Mouse (Mus musculus) MEL (cell line): Measurements from ENCODE around the gene Vwa3a. TPM values are rescaled to one million over a fixed set of nuclear protein-coding genes. Genes with fewer than 3 reads are reported as not detected.

ENCODE experiments used
- DNase-seq: peaks from one replicate; pipeline ENCODE4 v3.0.0; 2011; ENCODE audit warnings: low read depth, low spot score
- H3K27ac ChIP-seq: 2 replicates; pipeline ENCODE4 v1.5.1; 2012; ENCODE audit warnings: low read depth, mild to moderate bottlenecking, control low read depth, low read length, moderate library complexity; ENCODE audit not compliant: control insufficient read depth
- H3K27me3 ChIP-seq, 2 experiments: fragments of 150-350 bp in 1 of 2; sonication (generic) in 1 of 2; 2 replicates each; pipeline ENCODE4 v1.6.1; 2012; ENCODE audit warnings: low read length in 2 of 2, mild to moderate bottlenecking in 2 of 2, improper control_type of control experiment in 1 of 2, moderate library complexity in 1 of 2; ENCODE audit not compliant: insufficient read depth in 2 of 2, control insufficient read depth in 1 of 2
- H3K36me3 ChIP-seq, 2 experiments: 2 replicates each; pipeline ENCODE4 v1.6.1; 2012 to 2014; ENCODE audit warnings: low read length in 2 of 2, improper control_type of control experiment in 1 of 2, inconsistent platforms in 1 of 2, mild to moderate bottlenecking in 1 of 2; ENCODE audit not compliant: insufficient read depth in 2 of 2, control insufficient read depth in 1 of 2
- H3K4me1 ChIP-seq, 2 experiments: fragments of 150-350 bp in 1 of 2; sonication (generic) in 1 of 2; 2 replicates each; pipeline ENCODE4 v1.6.1; 2012; ENCODE audit warnings: low read length in 2 of 2, improper control_type of control experiment in 1 of 2, mild to moderate bottlenecking in 1 of 2; ENCODE audit not compliant: insufficient read depth in 2 of 2, control insufficient read depth in 1 of 2
- H3K4me3 ChIP-seq, 2 experiments: fragments of 150-350 bp in 1 of 2; sonication (generic) in 1 of 2; 2 replicates each; pipeline ENCODE4 v1.5.1; 2012; ENCODE audit warnings: low read depth in 2 of 2, low read length in 2 of 2, mild to moderate bottlenecking in 2 of 2, moderate library complexity in 2 of 2, control low read depth in 1 of 2, improper control_type of control experiment in 1 of 2; ENCODE audit not compliant: control insufficient read depth in 1 of 2, insufficient read depth in 1 of 2
- H3K79me2 ChIP-seq: 2 replicates; pipeline ENCODE4 v1.6.1; 2012; ENCODE audit warnings: mild to moderate bottlenecking, low read length, moderate library complexity; ENCODE audit not compliant: control insufficient read depth, poor library complexity, insufficient read depth
- H3K9ac ChIP-seq: 2 replicates; pipeline ENCODE4 v1.6.1; 2012; ENCODE audit warnings: low read depth, mild to moderate bottlenecking, control low read depth, low read length, moderate library complexity; ENCODE audit not compliant: control insufficient read depth, poor library complexity, severe bottlenecking
- H3K9me3 ChIP-seq: fragments of 150-350 bp; sonication (generic); replicated peaks from 2 replicates; pipeline ENCODE4 v1.6.1; 2012; ENCODE audit warnings: mild to moderate bottlenecking, low read length, improper control_type of control experiment, moderate library complexity; ENCODE audit not compliant: insufficient read depth
- BHLHE40 ChIP-seq: IDR thresholded peaks from 2 replicates; pipeline ENCODE4 v1.6.1; 2012; ENCODE audit warnings: low read depth, mild to moderate bottlenecking, inconsistent platforms, low read length, improper control_type of control experiment, borderline replicate concordance
- E2F4 ChIP-seq: IDR thresholded peaks from 2 replicates; pipeline ENCODE4 v1.6.1; 2011; ENCODE audit warnings: low read depth, low read length, improper control_type of control experiment, borderline replicate concordance
- GATA1 ChIP-seq: IDR thresholded peaks from 2 replicates; pipeline ENCODE4 v1.6.1; 2011; ENCODE audit warnings: low read depth, low read length, improper control_type of control experiment
- HCFC1 ChIP-seq: IDR thresholded peaks from 2 replicates; pipeline ENCODE4 v1.6.1; 2012; ENCODE audit warnings: low read depth, mild to moderate bottlenecking, inconsistent platforms, low read length, improper control_type of control experiment, moderate library complexity
- JUND ChIP-seq: IDR thresholded peaks from 2 replicates; pipeline ENCODE4 v1.6.1; 2011; ENCODE audit warnings: low read depth, mild to moderate bottlenecking, improper control_type of control experiment, low read length
- MAZ ChIP-seq: IDR thresholded peaks from 2 replicates; pipeline ENCODE4 v1.6.1; 2012; ENCODE audit warnings: low read depth, mild to moderate bottlenecking, inconsistent platforms, low read length, improper control_type of control experiment
- MXI1 ChIP-seq: IDR thresholded peaks from 2 replicates; pipeline ENCODE4 v1.6.1; 2011; ENCODE audit warnings: mild to moderate bottlenecking, low read depth, low read length, improper control_type of control experiment
- MYB ChIP-seq: IDR thresholded peaks from 2 replicates; pipeline ENCODE4 v1.6.1; 2011; ENCODE audit warnings: mild to moderate bottlenecking, low read depth, low read length, improper control_type of control experiment
- MYC ChIP-seq: IDR thresholded peaks from 2 replicates; pipeline ENCODE4 v1.6.1; 2011; ENCODE audit warnings: low read depth, mild to moderate bottlenecking, low read length, improper control_type of control experiment, moderate library complexity
- POLR2A ChIP-seq, 2 experiments: IDR thresholded peaks; 2 replicates each; pipeline ENCODE4 v1.6.1; 2011 to 2012; ENCODE audit warnings: low read length in 2 of 2, mild to moderate bottlenecking in 2 of 2, control low read depth in 1 of 2, improper control_type of control experiment in 1 of 2, low read depth in 1 of 2, moderate library complexity in 1 of 2; ENCODE audit not compliant: control insufficient read depth in 1 of 2, insufficient read depth in 1 of 2, poor library complexity in 1 of 2
- POLR2AphosphoS2 ChIP-seq: IDR thresholded peaks from 2 replicates; pipeline ENCODE4 v1.6.1; 2011; ENCODE audit warnings: low read length, improper control_type of control experiment
- POLR2AphosphoS5 ChIP-seq: IDR thresholded peaks from 2 replicates; pipeline ENCODE4 v1.6.1; 2012; ENCODE audit warnings: low read depth, borderline replicate concordance, mild to moderate bottlenecking, inconsistent platforms, low read length, moderate library complexity, mixed read lengths
- RAD21 ChIP-seq: IDR thresholded peaks from 2 replicates; pipeline ENCODE4 v1.6.1; 2011; ENCODE audit warnings: mild to moderate bottlenecking, low read depth, low read length, improper control_type of control experiment
- RCOR1 ChIP-seq: IDR thresholded peaks from 2 replicates; pipeline ENCODE4 v1.6.1; 2012; ENCODE audit warnings: low read depth, mild to moderate bottlenecking, inconsistent platforms, low read length, improper control_type of control experiment
- SIN3A ChIP-seq: IDR thresholded peaks from 2 replicates; pipeline ENCODE4 v1.6.1; 2012; ENCODE audit warnings: low read length, improper control_type of control experiment, inconsistent platforms
- TCF12 ChIP-seq: IDR thresholded peaks from 2 replicates; pipeline ENCODE4 v1.6.1; 2014; ENCODE audit warnings: low read depth, mild to moderate bottlenecking, inconsistent platforms, low read length, improper control_type of control experiment, moderate library complexity
- ZKSCAN1 ChIP-seq: IDR thresholded peaks from 2 replicates; pipeline ENCODE4 v1.6.1; 2012; ENCODE audit warnings: low read depth, mild to moderate bottlenecking, inconsistent platforms, low read length, improper control_type of control experiment, moderate library complexity
- polyA plus RNA-seq, 2 experiments: library from polyadenylated mRNA; stranded (reverse) in 1 of 2; unstranded in 1 of 2; fragments of >175 nt in 1 of 2; fragments of >200 nt in 1 of 2; gene quantifications; 2 replicates each; pipeline versions ENCODE4 v1.2.1 to v1.2.4; 2012; ENCODE audit warnings: low replicate concordance in 2 of 2, low read depth in 1 of 2; ENCODE audit not compliant: insufficient read length in 2 of 2, insufficient read depth in 1 of 2, missing spikeins in 1 of 2
- total RNA-seq: library from RNA; depleted of rRNA; stranded (reverse); fragments of 300-350 nt; gene quantifications from 2 replicates; pipeline ENCODE4 v1.2.3, GENCODE M21; 2012

Vwa3a gene
- total and polyA plus RNA-seq, 3 experiments, result not detected

DNA sequence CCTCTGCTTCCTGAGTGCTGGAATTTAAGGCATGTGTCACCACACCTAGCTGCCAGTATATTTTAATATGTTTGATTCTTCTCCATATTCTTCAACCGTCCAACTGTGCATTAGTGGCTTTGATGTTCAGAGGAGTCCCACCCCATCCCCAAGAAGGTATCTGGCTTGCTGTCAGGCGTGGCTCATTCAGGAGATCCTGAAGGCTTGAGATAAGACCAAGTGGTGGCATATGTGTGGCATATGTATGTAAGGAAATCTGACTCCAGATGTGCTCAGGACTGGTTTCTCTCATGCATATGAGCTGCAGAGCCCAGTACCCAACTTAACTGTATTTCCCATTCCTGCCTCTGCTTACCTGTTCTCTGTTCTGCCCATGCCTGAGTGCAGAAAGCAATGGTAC lies 38.9 kb downstream of the Vwa3a start:
- Histone ChIP-seq H3K27ac (no peak overlapping the region), H3K4me1 (no peaks in the 10 kb centered on the region), H3K27me3 (peaks cover 4 to 18% of the 10 kb centered on the region in 2 experiments; a peak in 3 of 4 replicates)

DNA sequence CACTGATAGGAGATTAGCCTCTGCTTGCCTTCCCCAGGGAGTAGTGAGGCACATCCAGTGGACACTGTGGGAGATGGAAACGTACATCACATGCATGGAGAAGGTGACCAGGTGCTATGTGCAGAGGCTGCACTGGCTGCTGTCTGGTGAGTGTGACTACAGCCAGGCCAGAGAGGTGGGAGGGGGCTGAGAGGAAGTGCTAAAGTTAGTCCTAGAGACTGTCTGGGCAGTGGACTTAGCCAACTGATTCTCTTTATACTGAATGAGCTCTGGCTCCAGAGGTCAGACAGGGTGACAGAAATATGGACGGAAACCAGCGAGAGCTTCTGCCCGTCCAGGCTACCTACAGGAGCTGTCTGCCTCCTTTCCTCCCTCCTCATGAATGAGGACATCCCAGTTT lies 56.4 kb downstream of the Vwa3a start:
- H3K36me3 ChIP-seq, result no peaks in the 10 kb centered on the region
- H3K27me3 ChIP-seq, result peaks cover 12 to 15% of the 10 kb centered on the region in 2 experiments
- H3K27ac ChIP-seq, result no peak overlapping the region
- no peaks in the 10 kb centered on the region for H3K79me2 ChIP-seq
- TF ChIP-seq TCF12, result no peak
- no peaks in the 10 kb centered on the region for H3K4me1 ChIP-seq
- H3K9me3 ChIP-seq, result no peaks in the 10 kb centered on the region
- no peak for DNase-seq
- H3K9ac ChIP-seq, result no peak overlapping the region
- H3K4me3 ChIP-seq, result no peak overlapping the region

More for the DNA sequence above, 38.9 kb downstream of the Vwa3a start:
- H3K4me3 ChIP-seq, result no peak overlapping the region
- H3K36me3 ChIP-seq, result no peaks in the 10 kb centered on the region
- H3K9me3 ChIP-seq, result no peaks in the 10 kb centered on the region
- no peak overlapping the region for H3K9ac ChIP-seq
- TF ChIP-seq GATA1 (no peak), POLR2AphosphoS5 (no peak), BHLHE40 (no peak), ZKSCAN1 (no peak)
- no peaks in the 10 kb centered on the region for H3K79me2 ChIP-seq
- no peak for DNase-seq

DNA sequence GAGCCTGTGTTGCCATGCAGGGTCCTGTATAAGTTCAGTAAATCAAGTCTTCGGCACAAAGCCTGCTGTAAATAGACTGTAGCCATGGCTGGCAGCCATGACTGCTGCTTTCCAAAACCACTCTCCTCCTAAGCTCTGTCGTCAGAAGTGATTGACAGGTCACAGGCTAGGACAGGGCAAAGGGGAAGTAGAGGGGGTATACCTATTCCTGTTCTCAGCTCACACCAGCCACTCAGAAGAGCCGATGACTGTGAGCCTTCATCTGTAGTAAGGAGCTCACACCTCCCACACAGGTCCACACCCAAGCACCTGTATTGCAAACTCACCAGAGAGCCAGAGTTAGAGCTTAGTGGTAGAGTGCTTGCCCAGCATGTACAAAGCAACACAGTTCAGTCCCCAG lies 57.3 kb downstream of the Vwa3a start:
- Histone ChIP-seq H3K79me2 (no peaks in the 10 kb centered on the region), H3K9ac (no peak overlapping the region), H3K27me3 (peaks cover 12 to 15% of the 10 kb centered on the region in 2 experiments), H3K36me3 (no peaks in the 10 kb centered on the region), H3K4me3 (no peak overlapping the region), H3K9me3 (no peaks in the 10 kb centered on the region), H3K27ac (no peak overlapping the region), H3K4me1 (no peaks in the 10 kb centered on the region)
- peak; percentile 16 for DNase-seq
- TF ChIP-seq HCFC1, result no peak
- TF ChIP-seq RAD21, result no peak
- TF ChIP-seq POLR2AphosphoS2, result no peak
- TF ChIP-seq POLR2A (IDR thresholded peaks at IDR 0.05; ENCODE audit: control insufficient read depth in 1 of 2, insufficient read depth in 1 of 2, low read depth in 1 of 2, low read length in 2 of 2, poor library complexity in 1 of 2), result no peak

DNA sequence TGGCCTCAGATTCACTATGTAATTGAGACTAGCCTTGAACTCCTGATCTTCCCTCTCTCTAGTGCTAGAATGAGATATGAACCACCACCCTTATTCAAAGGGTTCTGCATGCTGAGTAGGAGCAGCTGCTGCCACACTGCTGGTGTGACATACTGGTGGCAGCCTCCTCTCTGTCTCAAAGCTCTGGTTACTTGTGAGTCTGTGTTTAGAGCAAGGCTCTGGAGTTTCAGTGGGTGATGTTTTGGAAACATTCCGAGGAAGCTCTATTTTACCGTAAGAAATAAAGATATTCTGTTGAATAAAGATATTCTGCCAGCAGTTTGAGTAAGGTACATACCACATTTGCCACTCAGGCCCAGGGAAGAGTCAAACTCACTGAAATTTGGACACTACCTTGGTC lies 64.2 kb downstream of the Vwa3a start:
- Histone ChIP-seq H3K4me1 (no peaks in the 10 kb centered on the region), H3K79me2 (no peaks in the 10 kb centered on the region), H3K9me3 (no peaks in the 10 kb centered on the region), H3K27ac (no peak overlapping the region), H3K27me3 (peaks cover 0 to 6% of the 10 kb centered on the region in 2 experiments; a peak in 1 of 4 replicates), H3K9ac (no peak overlapping the region), H3K36me3 (no peaks in the 10 kb centered on the region), H3K4me3 (no peak overlapping the region)
- no peak for DNase-seq
- no peak for TF ChIP-seq RCOR1
- no peak for TF ChIP-seq MYC
- TF ChIP-seq JUND, result no peak
- no peak for TF ChIP-seq BHLHE40
- TF ChIP-seq SIN3A, result no peak
- no peak for TF ChIP-seq TCF12
- no peak for TF ChIP-seq E2F4
- no peak for TF ChIP-seq MXI1
- no peak for TF ChIP-seq MAZ
- TF ChIP-seq MYB, result no peak
